Mouse (Mus musculus) kidney, adult 2 months (tissue): ENCODE results near the gene Defb35.

Experiments
- CTCF ChIP-seq: fragments of 200-500 bp; conservative IDR thresholded peaks from 2 replicates; pipeline ENCODE4 v1.5.1; 2011; ENCODE audit warnings: low read depth, mild to moderate bottlenecking, control low read depth, low read length, moderate library complexity, mixed read lengths; ENCODE audit not compliant: insufficient read depth, insufficient read length
- POLR2A ChIP-seq: fragments of 200-500 bp; IDR thresholded peaks from one replicate; pipeline ENCODE4 v1.6.1; 2011; ENCODE audit warnings: low read depth, low read length, control low read depth

DNA sequence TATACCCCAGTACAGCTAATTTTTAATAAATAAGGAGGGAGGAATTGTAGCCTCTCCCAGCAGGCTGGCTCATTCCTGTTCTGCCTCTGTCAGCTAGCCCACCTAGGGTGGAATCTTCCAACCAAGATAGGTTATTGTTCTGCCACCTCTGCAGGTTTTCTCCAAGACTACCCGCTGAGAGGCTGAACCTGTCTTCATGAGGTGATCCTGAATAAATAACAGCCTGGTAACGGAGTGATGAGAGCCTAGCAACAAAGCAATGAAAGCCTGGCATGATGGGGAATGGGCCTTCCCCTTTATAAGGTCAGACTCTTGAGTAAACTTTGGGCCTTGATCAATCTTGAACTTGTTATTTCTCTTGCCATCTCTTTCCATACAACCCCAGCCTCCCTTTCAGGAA is 25.6 kb upstream of the Defb35 start:
- TF ChIP-seq CTCF (no peak), POLR2A (no peak)
